Mouse (Mus musculus) ES-Bruce4 (cell line): ENCODE measurements around the gene Mks1. TPM values are rescaled to one million over a fixed set of nuclear protein-coding genes. Genes with fewer than 3 reads are reported as not detected.
A peak's percentile ranks its signal among the peaks of the same experiment; 100 is the strongest.

ENCODE experiments used
- H3K27ac ChIP-seq: 2 replicates; pipeline ENCODE4 v1.5.1; 2012; ENCODE audit warnings: low read length, inconsistent platforms; ENCODE audit not compliant: insufficient read depth
- H3K27me3 ChIP-seq: 2 replicates; pipeline ENCODE4 v1.6.1; 2012; ENCODE audit warnings: mild to moderate bottlenecking, low read length, inconsistent platforms; ENCODE audit not compliant: control insufficient read depth, poor library complexity, insufficient read depth, severe bottlenecking
- H3K36me3 ChIP-seq: 2 replicates; pipeline ENCODE4 v1.6.1; 2012; ENCODE audit warnings: inconsistent platforms, mild to moderate bottlenecking, low read length, moderate library complexity; ENCODE audit not compliant: control insufficient read depth, poor library complexity, insufficient read depth, severe bottlenecking
- H3K4me1 ChIP-seq: one replicate; pipeline ENCODE4 v1.8.1; 2011; ENCODE audit warnings: low read length; ENCODE audit not compliant: control insufficient read depth, insufficient read depth
- H3K4me3 ChIP-seq: 2 replicates; pipeline ENCODE4 v1.5.1; 2011; ENCODE audit warnings: low read depth, mild to moderate bottlenecking, low read length
- H3K9ac ChIP-seq: 2 replicates; pipeline ENCODE4 v1.6.1; 2012; ENCODE audit warnings: low read depth, mild to moderate bottlenecking, inconsistent platforms; ENCODE audit not compliant: poor library complexity, severe bottlenecking
- H3K9me3 ChIP-seq: replicated peaks from 2 replicates; pipeline ENCODE4 v1.6.1; 2012; ENCODE audit warnings: mild to moderate bottlenecking, low read length, inconsistent platforms; ENCODE audit not compliant: control insufficient read depth, poor library complexity, insufficient read depth, severe bottlenecking
- CTCF ChIP-seq: IDR thresholded peaks from one replicate; pipeline ENCODE4 v1.8.1; 2011; ENCODE audit warnings: low read depth, low read length
- EP300 ChIP-seq: IDR thresholded peaks from 2 replicates; pipeline ENCODE4 v1.6.1; 2011; ENCODE audit warnings: low read depth, low read length; ENCODE audit not compliant: insufficient read depth
- POLR2A ChIP-seq: IDR thresholded peaks from one replicate; pipeline ENCODE4 v1.8.1; 2011; ENCODE audit warnings: low read length; ENCODE audit not compliant: insufficient read depth
- polyA plus RNA-seq: library from polyadenylated mRNA; stranded (reverse); fragments of >200 nt; gene quantifications from 2 replicates; pipeline ENCODE4 v1.2.4, GENCODE M21; 2011; ENCODE audit warnings: low read depth; ENCODE audit not compliant: missing spikeins, insufficient read depth, insufficient read length

The Mks1 gene
- polyA plus RNA-seq, 1 experiment: 8.2 TPM

DNA sequence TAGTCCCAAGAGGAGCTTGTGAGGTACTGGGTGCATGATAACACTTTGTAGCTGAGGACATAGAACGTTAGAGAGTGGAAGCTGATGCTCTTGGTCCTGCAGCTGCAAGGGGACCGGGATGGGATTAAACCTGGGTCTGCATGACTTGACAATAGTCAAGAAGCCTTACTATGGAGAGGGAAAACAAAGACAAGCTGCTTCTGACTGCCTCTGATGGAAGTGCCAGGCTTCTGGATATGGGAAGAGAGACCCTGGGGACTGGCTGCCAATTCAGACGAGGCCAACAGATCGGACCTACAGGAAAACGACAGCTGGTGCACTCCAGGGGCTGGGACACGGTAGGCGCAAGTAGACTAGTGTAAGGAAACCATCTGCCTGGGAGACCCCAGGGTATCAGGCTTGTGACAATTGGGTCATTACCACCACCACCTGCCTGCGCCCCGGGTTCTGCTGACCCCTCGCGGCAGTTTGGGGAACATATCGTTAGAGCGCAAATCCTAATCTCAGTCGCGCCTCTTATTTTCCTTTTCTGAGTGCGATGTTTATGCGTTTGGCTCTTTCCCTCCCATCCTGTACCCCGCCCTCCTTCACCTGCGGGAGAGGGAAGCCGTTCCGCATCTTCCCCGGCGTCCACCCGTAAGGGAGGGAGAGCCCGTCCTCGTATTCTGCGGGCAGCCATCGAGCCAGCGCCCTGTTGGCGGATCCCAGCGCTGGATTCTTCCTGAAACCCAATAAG lies 36.1 kb upstream of the Mks1 start:
- no peak overlapping the region for H3K9ac ChIP-seq
- peak overlapping the region; percentile 26 for H3K4me3 ChIP-seq
- no peaks in the 10 kb centered on the region for H3K4me1 ChIP-seq
- H3K27me3 ChIP-seq: no peaks in the 10 kb centered on the region
- H3K9me3 ChIP-seq: no peaks in the 10 kb centered on the region
- TF ChIP-seq POLR2A (no peak), CTCF (peak; percentile 76), EP300 (no peak)
- no peak overlapping the region for H3K27ac ChIP-seq
- no peaks in the 10 kb centered on the region for H3K36me3 ChIP-seq

DNA sequence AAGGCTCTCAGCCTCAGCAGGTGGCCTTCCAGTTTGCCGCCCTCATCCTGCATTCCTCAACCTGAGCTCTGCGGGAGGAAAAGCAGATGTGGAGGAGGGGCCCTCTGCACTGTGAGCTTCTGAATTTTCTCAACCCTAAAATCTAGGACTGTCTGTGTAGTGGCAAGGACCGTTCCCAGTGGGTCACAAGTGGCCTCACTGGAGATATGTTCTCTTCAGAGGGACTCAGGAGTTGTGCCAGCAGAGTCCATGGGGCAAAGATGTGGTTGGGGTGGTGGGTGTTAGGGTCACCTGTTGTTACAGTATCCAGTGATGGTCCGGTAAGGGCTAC lies 35.6 kb upstream of the Mks1 start:
- Histone ChIP-seq H3K9ac (no peak overlapping the region), H3K27me3 (no peaks in the 10 kb centered on the region), H3K4me3 (no peak overlapping the region), H3K36me3 (no peaks in the 10 kb centered on the region), H3K9me3 (no peaks in the 10 kb centered on the region), H3K4me1 (no peaks in the 10 kb centered on the region), H3K27ac (no peak overlapping the region)
- TF ChIP-seq CTCF (no peak), POLR2A (no peak), EP300 (no peak)

DNA sequence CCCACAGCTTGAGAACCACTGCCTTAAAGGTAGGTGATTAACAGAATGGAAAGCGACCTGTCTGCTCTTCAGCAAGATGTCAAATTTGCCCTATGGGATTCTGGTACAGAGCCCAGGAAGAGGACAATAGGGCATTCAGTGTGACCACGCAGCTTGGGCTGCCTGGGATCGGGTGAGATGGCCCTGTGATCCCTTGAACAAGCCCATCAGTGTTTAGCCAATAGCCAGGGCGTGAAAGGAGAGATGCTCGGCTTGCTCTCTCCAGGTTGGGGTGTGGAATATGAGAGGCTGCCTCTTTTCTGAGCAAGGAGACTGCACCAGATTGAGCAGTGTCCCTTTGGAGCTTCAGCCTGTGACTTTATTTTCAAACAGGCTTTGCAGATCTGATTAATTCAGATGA lies 31.5 kb upstream of the Mks1 start:
- H3K36me3 ChIP-seq: no peaks in the 10 kb centered on the region
- H3K27ac ChIP-seq: no peak overlapping the region

DNA sequence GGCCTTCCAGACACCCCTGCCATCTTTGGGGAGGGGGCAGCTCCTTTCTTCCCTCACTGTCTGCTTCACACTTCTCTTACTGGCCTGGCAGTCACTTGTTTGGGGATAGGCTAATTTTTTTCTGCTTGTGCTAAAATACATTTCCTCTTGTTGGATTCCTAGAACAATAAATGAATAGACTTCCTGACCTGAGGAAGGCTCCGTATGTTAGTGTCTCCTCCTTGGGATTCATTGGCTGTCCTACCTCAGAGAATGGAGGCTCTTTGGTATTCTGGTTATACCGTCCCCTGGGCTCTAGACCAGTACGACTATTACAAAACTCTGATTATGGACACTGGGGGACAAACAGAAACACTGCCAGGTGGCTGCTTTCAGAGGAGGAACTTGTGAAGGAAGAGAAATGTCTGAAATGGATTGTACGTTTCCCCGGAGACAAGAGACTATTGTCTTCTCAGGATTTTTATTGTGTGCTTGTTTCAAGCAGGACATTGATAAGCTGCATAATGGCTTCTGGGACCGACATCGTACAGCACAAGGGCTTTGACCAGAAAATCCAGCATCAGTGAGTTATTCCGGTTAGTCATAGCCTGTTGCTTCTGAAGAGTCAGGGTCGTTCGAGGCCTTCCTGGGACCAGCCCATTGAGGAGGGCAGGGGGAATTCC lies 24.6 kb upstream of the Mks1 start, which contains the start of gene Lpo:
Gene Lpo (minus strand): TSS at position 51 of the 662 bp plus-strand sequence.
- H3K27ac ChIP-seq: no peak within 1 kb of the TSS
- TF ChIP-seq CTCF: no peak
- TF ChIP-seq POLR2A: no peak
- no peak within 1 kb of the TSS for H3K4me3 ChIP-seq
- H3K36me3 ChIP-seq: no peaks in the 10 kb centered on the region
- no peaks in the 10 kb centered on the region for H3K27me3 ChIP-seq
- H3K9me3 ChIP-seq: no peaks in the 10 kb centered on the region
- no peak within 1 kb of the TSS for H3K9ac ChIP-seq
- H3K4me1 ChIP-seq: no peaks in the 10 kb centered on the region

More for the DNA sequence above, 31.5 kb upstream of the Mks1 start:
- H3K9ac ChIP-seq: no peak overlapping the region
- no peaks in the 10 kb centered on the region for H3K9me3 ChIP-seq
- no peak overlapping the region for H3K4me3 ChIP-seq
- no peaks in the 10 kb centered on the region for H3K4me1 ChIP-seq
- no peaks in the 10 kb centered on the region for H3K27me3 ChIP-seq
- no peak for TF ChIP-seq EP300

DNA sequence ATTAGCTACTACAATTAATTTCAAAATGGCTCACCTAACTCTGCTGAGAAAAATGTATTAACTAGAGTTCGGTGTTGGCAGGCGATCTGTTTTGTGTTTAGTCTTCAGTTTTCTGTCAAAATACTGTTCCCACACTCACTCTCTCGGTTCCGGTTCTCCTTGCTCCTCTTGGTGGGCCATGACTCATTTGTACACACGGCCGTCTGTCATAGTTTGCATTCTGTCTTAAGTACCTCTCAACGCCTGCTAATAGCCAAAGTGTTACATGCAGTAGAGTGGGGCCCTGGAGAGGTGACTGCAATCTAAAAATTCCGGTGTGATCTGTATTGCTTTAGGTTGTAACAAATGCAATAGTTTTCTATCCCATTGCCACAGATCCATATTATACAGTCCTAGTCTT lies 12.3 kb upstream of the Mks1 start:
- no peak overlapping the region for H3K27ac ChIP-seq
- no peak for TF ChIP-seq EP300
- TF ChIP-seq POLR2A: no peak
- no peak for TF ChIP-seq CTCF
- no peaks in the 10 kb centered on the region for H3K4me1 ChIP-seq
- H3K4me3 ChIP-seq: no peak overlapping the region
- H3K9me3 ChIP-seq: no peaks in the 10 kb centered on the region
- H3K9ac ChIP-seq: no peak overlapping the region
- no peaks in the 10 kb centered on the region for H3K36me3 ChIP-seq
- no peaks in the 10 kb centered on the region for H3K27me3 ChIP-seq

DNA sequence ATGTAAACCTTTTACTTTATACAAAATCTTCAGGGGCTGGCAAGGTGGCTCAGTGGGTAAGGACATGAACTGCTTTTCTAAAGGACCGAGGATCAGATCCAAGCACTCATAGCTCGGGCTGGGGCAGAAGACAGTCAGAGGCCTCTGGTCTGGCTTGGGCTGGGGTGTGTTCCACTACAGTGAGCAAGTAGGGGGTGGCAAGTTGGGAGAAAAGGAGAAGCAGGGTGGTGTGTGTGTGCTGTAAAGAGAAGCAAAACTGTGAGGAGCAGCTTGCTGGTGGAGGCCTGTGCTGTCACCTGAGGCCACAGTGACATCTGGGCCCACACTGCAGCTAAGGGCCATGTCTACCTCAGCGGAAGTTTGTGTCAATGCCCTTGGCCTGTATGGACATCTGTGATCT lies 11.6 kb upstream of the Mks1 start:
- no peaks in the 10 kb centered on the region for H3K9me3 ChIP-seq
- no peak overlapping the region for H3K27ac ChIP-seq
- no peak overlapping the region for H3K4me3 ChIP-seq
- H3K27me3 ChIP-seq: no peaks in the 10 kb centered on the region
- H3K9ac ChIP-seq: no peak overlapping the region
- H3K36me3 ChIP-seq: no peaks in the 10 kb centered on the region
- TF ChIP-seq EP300: no peak
- H3K4me1 ChIP-seq: no peaks in the 10 kb centered on the region
